7 mouse cellular contexts compared by ENCODE assay signal in genomic region chr4:109977148-109978067, GRCm38 (mm10). TPM values are rescaled to one million over a fixed set of nuclear protein-coding genes. Genes with fewer than 3 reads are reported as not detected.
DNase-seq lines count a peak whose midpoint lies in the region; ATAC-seq and TF ChIP-seq lines count a peak whose summit lies in the region.

Gene Dmrta2 (plus strand): TSS chr4:109978053.

- peak; percentile 78 for ATAC-seq in lung, embryonic 14.5 days (ENCODE audit: insufficient read depth)
- 0 out of 2 replicates have a peak, but pooled peaks have one; percentile 9 for ATAC-seq in liver, embryonic 15.5 days (ENCODE audit: insufficient read depth)
- ATAC-seq in stomach, postnatal 0 days (ENCODE audit: low FRiP score, low TSS enrichment) = peak; percentile 25

- peak within 1 kb of the TSS; percentile 67 for H3K4me2 ChIP-seq in lung, embryonic 14.5 days
- H3K4me2 ChIP-seq in liver, embryonic 15.5 days = peak within 1 kb of the TSS; percentile 45
- H3K4me2 ChIP-seq in stomach, postnatal 0 days (replicated peaks; ENCODE audit: low read depth) = peak within 1 kb of the TSS; percentile 54

- TF ChIP-seq EP300 in stomach, postnatal 0 days (optimal IDR thresholded peaks at IDR 0.05) = no peak

- H3K9ac ChIP-seq in lung, embryonic 14.5 days = no peak within 1 kb of the TSS; the same call in 1 of the 2 replicates
- H3K9ac ChIP-seq in liver, embryonic 15.5 days = no peak within 1 kb of the TSS
- no peak within 1 kb of the TSS for H3K9ac ChIP-seq in stomach, postnatal 0 days (ENCODE audit: low read length)

- H3K9me3 ChIP-seq in lung, embryonic 14.5 days (ENCODE audit: low read depth, low read length) = no peaks in the 10 kb centered on the region
- H3K9me3 ChIP-seq in liver, embryonic 15.5 days (replicated peaks) = no peaks in the 10 kb centered on the region
- H3K9me3 ChIP-seq in stomach, postnatal 0 days (ENCODE audit: control insufficient read depth, low read length) = no peaks in the 10 kb centered on the region

- H3K4me1 ChIP-seq in lung, embryonic 14.5 days (ENCODE audit: insufficient read depth) = no peaks in the 10 kb centered on the region
- H3K4me1 ChIP-seq in liver, embryonic 15.5 days (replicated peaks) = peaks cover 18% of the 10 kb centered on the region
- no peaks in the 10 kb centered on the region; the same call in 1 of the 2 replicates for H3K4me1 ChIP-seq in stomach, postnatal 0 days (replicated peaks; ENCODE audit: control insufficient read depth, insufficient read depth)

- H3K27ac ChIP-seq in lung, embryonic 14.5 days (ENCODE audit: low read depth) = no peak within 1 kb of the TSS
- no peak within 1 kb of the TSS for H3K27ac ChIP-seq in liver, embryonic 15.5 days (replicated peaks)
- H3K27ac ChIP-seq in stomach, postnatal 0 days (replicated peaks) = no peak within 1 kb of the TSS

- peak within 1 kb of the TSS; percentile 40 for H3K4me3 ChIP-seq in lung, embryonic 14.5 days (ENCODE audit: low read depth, low read length)
- peak within 1 kb of the TSS; percentile 18; the same call in 1 of the 2 replicates for H3K4me3 ChIP-seq in liver, embryonic 15.5 days (replicated peaks)
- H3K4me3 ChIP-seq in stomach, postnatal 0 days (ENCODE audit: low read depth, low read length) = peak within 1 kb of the TSS; percentile 34

- no peaks in the 10 kb centered on the region for H3K36me3 ChIP-seq in lung, embryonic 14.5 days (ENCODE audit: insufficient read depth)
- H3K36me3 ChIP-seq in liver, embryonic 15.5 days (replicated peaks) = no peaks in the 10 kb centered on the region
- H3K36me3 ChIP-seq in stomach, postnatal 0 days (ENCODE audit: control insufficient read depth, insufficient read depth, low read length) = no peaks in the 10 kb centered on the region

- DNase-seq in lung, embryonic 14.5 days = peak; percentile 73
- DNase-seq in lung, postnatal 36 days = no peak
- DNase-seq in embryo, embryonic 11 days = peak; percentile 91
- DNase-seq in heart, postnatal 4 days = peak; percentile 37
- peak; percentile 18 for DNase-seq in stomach, postnatal 0 days (ENCODE audit: low spot score)
- DNase-seq in urinary bladder, adult 2 months (ENCODE audit: low spot score) = no peak

- H3K27me3 ChIP-seq in lung, embryonic 14.5 days (ENCODE audit: insufficient read depth, low read length) = peaks cover 100% of the 10 kb centered on the region
- peaks cover 99% of the 10 kb centered on the region for H3K27me3 ChIP-seq in liver, embryonic 15.5 days
- H3K27me3 ChIP-seq in stomach, postnatal 0 days (ENCODE audit: control insufficient read depth, insufficient read depth, low read length) = peaks cover 55% of the 10 kb centered on the region

- under 1% methylated on average over 64 of the region's 64 CpGs for WGBS in lung, embryonic 14.5 days
- WGBS in liver, embryonic 15.5 days (ENCODE audit: insufficient replicate concordance) = under 1% methylated on average over 64 of the region's 64 CpGs
- WGBS in stomach, postnatal 0 days = under 1% methylated on average over 63 of the region's 64 CpGs

- no peak for TF ChIP-seq CTCF in lung, embryonic 14.5 days (IDR thresholded peaks at IDR 0.05; ENCODE audit: low read depth)
- no peak for TF ChIP-seq CTCF in stomach, postnatal 0 days (IDR thresholded peaks at IDR 0.05; ENCODE audit: low read depth)

RNA-seq across cellular contexts. Expression of gene Dmrta2, which starts in this region (rescaled TPM):
- 0.05 TPM in 2 replicates for polyA plus RNA-seq in lung, embryonic 14.5 days (2014; fragmentation: Nextera tagmentation; extraction: Ambion mirVana)
- under 1 TPM; 0.41 to 0.55 TPM for total RNA-seq in heart, postnatal 4 days (2021)
- not detected in 2 replicates for polyA plus RNA-seq in liver, embryonic 15.5 days (2015; fragmentation: Nextera tagmentation; extraction: Ambion mirVana)
- polyA plus RNA-seq in stomach, postnatal 0 days (2015; fragmentation: Nextera tagmentation; extraction: Ambion mirVana) = 0.05 TPM in 1 of 2 replicates, not detected in the other
- 0.22 and 0.28 TPM in 2 replicates for polyA plus RNA-seq in urinary bladder, adult 2 months (2012; rRNA removed)

Comparison
In these comparisons a context has a peak if more than half of its experiments do, and no peak if none do; other contexts are left out.
1. Peak in DNase-seq, ATAC-seq, H3K4me3 ChIP-seq and H3K4me2 ChIP-seq in lung, embryonic 14.5 days; RNA of the gene not detected or under 1 TPM.
2. Peak in DNase-seq in heart, postnatal 4 days; RNA of the gene not detected or under 1 TPM.
3. Peak in ATAC-seq, H3K4me3 ChIP-seq and H3K4me2 ChIP-seq in liver, embryonic 15.5 days; RNA of the gene not detected or under 1 TPM.
4. Peak in DNase-seq, ATAC-seq, H3K4me3 ChIP-seq and H3K4me2 ChIP-seq in stomach, postnatal 0 days; RNA of the gene not detected or under 1 TPM.
5. ATAC-seq: peak in every context shown above with its lines; median percentile 78 in lung, embryonic 14.5 days; 25 in stomach, postnatal 0 days; 9 in liver, embryonic 15.5 days.